Mouse (Mus musculus): Measurements from ENCODE around the gene Ptpn12. TPM values are rescaled to one million over a fixed set of nuclear protein-coding genes. Genes with fewer than 3 reads are reported as not detected.

Ptpn12 gene
- polyA plus RNA-seq, 1 experiment: 93.5 TPM

- Histone ChIP-seq H3K4me1 (ENCODE audit: control insufficient read depth, insufficient read depth, low read length) (peaks cover 8% of the 10 kb centered on the region; the same call in 1 of the 2 replicates), H3K27ac (ENCODE audit: insufficient read depth, low read length) (no peak overlapping the region), H3K4me3 (ENCODE audit: insufficient read depth, low read length) (no peak overlapping the region)
- TF ChIP-seq POLR2A (IDR thresholded peaks at IDR 0.05; ENCODE audit: low read depth, low read length): no peak
- no peak for TF ChIP-seq CTCF (IDR thresholded peaks at IDR 0.05; ENCODE audit: borderline replicate concordance, insufficient read depth, low read length)
These were observed 113.2 kb downstream of the Ptpn12 start for GRCm38 (mm10) chr5:20942523-20942922.

DNA sequence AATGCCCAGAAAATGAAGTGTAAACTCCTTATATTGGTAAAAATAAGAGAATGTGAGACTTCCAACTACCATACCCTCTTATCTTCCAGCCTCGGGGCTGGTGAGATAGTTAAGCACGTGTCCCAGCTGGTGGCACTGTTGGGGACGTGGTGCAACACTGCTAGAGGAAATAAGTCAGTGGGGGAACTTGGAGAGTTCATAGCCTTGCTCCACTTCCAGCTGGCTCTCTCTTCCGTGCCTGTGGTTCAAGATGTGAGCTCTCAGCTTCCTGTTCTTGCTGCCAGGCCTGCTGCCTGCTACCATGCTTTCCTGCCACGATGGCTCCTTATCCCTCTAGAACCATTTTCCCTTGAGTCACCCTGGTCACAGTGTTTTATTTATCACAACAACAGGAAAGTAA is 114.5 kb downstream of the Ptpn12 start:
- Histone ChIP-seq H3K4me1 (ENCODE audit: control insufficient read depth, insufficient read depth, low read length) (0 out of 2 replicates have a peak, but pooled peaks cover 8% of the 10 kb centered on the region), H3K4me3 (ENCODE audit: insufficient read depth, low read length) (no peak overlapping the region), H3K27ac (ENCODE audit: insufficient read depth, low read length) (no peak overlapping the region)
- TF ChIP-seq POLR2A (IDR thresholded peaks at IDR 0.05; ENCODE audit: low read depth, low read length) (no peak), CTCF (IDR thresholded peaks at IDR 0.05; ENCODE audit: borderline replicate concordance, insufficient read depth, low read length) (no peak)

DNA sequence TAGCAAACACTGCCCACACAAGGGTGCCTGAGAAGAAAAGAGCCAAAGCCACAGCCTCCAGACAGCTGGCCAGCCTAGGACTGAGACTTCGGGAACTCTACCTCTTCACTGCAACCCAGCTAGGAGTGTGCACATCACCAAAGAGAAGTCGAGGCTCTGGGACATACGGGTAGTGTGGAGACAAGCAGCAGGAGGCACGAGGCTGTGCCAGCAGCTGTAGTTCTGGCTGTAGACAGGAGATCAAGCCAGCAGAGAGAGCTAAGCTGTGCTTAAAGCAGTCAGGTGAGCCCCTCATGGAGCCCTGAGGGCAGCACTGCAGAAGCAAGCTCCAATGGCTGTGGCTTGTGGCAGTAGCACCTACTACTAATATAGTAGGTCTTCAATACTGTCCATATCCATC is 115.0 kb downstream of the Ptpn12 start:
- no peak for TF ChIP-seq POLR2A (IDR thresholded peaks at IDR 0.05; ENCODE audit: low read depth, low read length)
- TF ChIP-seq CTCF (IDR thresholded peaks at IDR 0.05; ENCODE audit: borderline replicate concordance, insufficient read depth, low read length): no peak
- H3K4me1 ChIP-seq (ENCODE audit: control insufficient read depth, insufficient read depth, low read length): 0 out of 2 replicates have a peak, but pooled peaks cover 8% of the 10 kb centered on the region
- no peak overlapping the region for H3K27ac ChIP-seq (ENCODE audit: insufficient read depth, low read length)
- H3K4me3 ChIP-seq (ENCODE audit: insufficient read depth, low read length): no peak overlapping the region

- no peak for TF ChIP-seq CTCF (IDR thresholded peaks at IDR 0.05; ENCODE audit: borderline replicate concordance, insufficient read depth, low read length)
- TF ChIP-seq POLR2A (IDR thresholded peaks at IDR 0.05; ENCODE audit: low read depth, low read length): no peak
- 0 out of 2 replicates have a peak, but pooled peaks cover 3% of the 10 kb centered on the region for H3K4me1 ChIP-seq (ENCODE audit: control insufficient read depth, insufficient read depth, low read length)
- no peak overlapping the region for H3K27ac ChIP-seq (ENCODE audit: insufficient read depth, low read length)
- no peak overlapping the region for H3K4me3 ChIP-seq (ENCODE audit: insufficient read depth, low read length)
These were observed 115.6 kb downstream of the Ptpn12 start for GRCm38 (mm10) chr5:20940040-20940571.

GRCm38 (mm10) chr5:20938523-20938922 is 117.2 kb downstream of the Ptpn12 start:
- Histone ChIP-seq H3K27ac (ENCODE audit: insufficient read depth, low read length) (no peak overlapping the region), H3K4me1 (ENCODE audit: control insufficient read depth, insufficient read depth, low read length) (no peaks in the 10 kb centered on the region), H3K4me3 (ENCODE audit: insufficient read depth, low read length) (no peak overlapping the region)
- TF ChIP-seq CTCF (IDR thresholded peaks at IDR 0.05; ENCODE audit: borderline replicate concordance, insufficient read depth, low read length): no peak
- TF ChIP-seq POLR2A (IDR thresholded peaks at IDR 0.05; ENCODE audit: low read depth, low read length): no peak

Other genes with a start within 250 kb of the Ptpn12 start
- 10.1 and 10.2 TPM in 2 replicates for gene Phtf2, start 173.8 kb downstream of the Ptpn12 start, polyA plus RNA-seq (2011; ENCODE audit: insufficient read length, low read depth, missing spikeins)
- gene Tmem60, start 173.7 kb downstream of the Ptpn12 start, polyA plus RNA-seq (2011; ENCODE audit: insufficient read length, low read depth, missing spikeins): 27.1 and 31.1 TPM in 2 replicates
- 8.8 and 9.3 TPM in 2 replicates for gene Rsbn1l, start 99.5 kb downstream of the Ptpn12 start, polyA plus RNA-seq (2011; ENCODE audit: insufficient read length, low read depth, missing spikeins)
- gene Gsap, start 130.3 kb upstream of the Ptpn12 start, polyA plus RNA-seq (2011; ENCODE audit: insufficient read length, low read depth, missing spikeins): 4.6 and 5.1 TPM in 2 replicates